Mouse (Mus musculus) lung, postnatal 25 days (tissue): ENCODE data around the gene Ibtk.

Experiments
- DNase-seq: peaks from one replicate; pipeline ENCODE4 v3.0.0; 2022; ENCODE audit warnings: low spot score

Gene Ibtk

GRCm38 (mm10) chr9:85701981-85702380 is 47.2 kb downstream of the Ibtk start:
- no peak for DNase-seq

GRCm38 (mm10) chr9:85695606-85696005 is 53.5 kb downstream of the Ibtk start:
- no peak for DNase-seq

GRCm38 (mm10) chr9:85693231-85694116 is 55.7 kb downstream of the Ibtk start:
- DNase-seq: no peak

- no peak for DNase-seq
Measured at GRCm38 (mm10) chr9:85685010-85685409, 64.1 kb downstream of the Ibtk start.

- DNase-seq: no peak
Measured at GRCm38 (mm10) chr9:85675131-85675905, 73.8 kb downstream of the Ibtk start.

GRCm38 (mm10) chr9:85673907-85674481 is 75.1 kb downstream of the Ibtk start:
- no peak for DNase-seq

- DNase-seq: no peak
Measured at GRCm38 (mm10) chr9:85671582-85672331, 77.4 kb downstream of the Ibtk start.

GRCm38 (mm10) chr9:85664316-85664715 is 84.8 kb downstream of the Ibtk start:
- DNase-seq: no peak

- no peak for DNase-seq
Measured at GRCm38 (mm10) chr9:85663810-85664209, 85.3 kb downstream of the Ibtk start.

GRCm38 (mm10) chr9:85663091-85663490 is 86.0 kb downstream of the Ibtk start:
- no peak for DNase-seq

- no peak for DNase-seq
Measured at GRCm38 (mm10) chr9:85653401-85653800, 95.7 kb downstream of the Ibtk start.

GRCm38 (mm10) chr9:85638276-85638675 is 110.9 kb downstream of the Ibtk start:
- no peak for DNase-seq
